Mouse (Mus musculus) layer of hippocampus, adult 11-12 months (tissue): Measurements from ENCODE around the gene Gm17581.
"Not testable (repeated sequence)": the region's sequence is repeated elsewhere in the genome, so short reads cannot be mapped to it uniquely, and the experiment has no call there.

Experiments used
- DNase-seq: peaks from one replicate; pipeline ENCODE4 v3.0.0; 2022; ENCODE audit warnings: low spot score

The Gm17581 gene

DNA sequence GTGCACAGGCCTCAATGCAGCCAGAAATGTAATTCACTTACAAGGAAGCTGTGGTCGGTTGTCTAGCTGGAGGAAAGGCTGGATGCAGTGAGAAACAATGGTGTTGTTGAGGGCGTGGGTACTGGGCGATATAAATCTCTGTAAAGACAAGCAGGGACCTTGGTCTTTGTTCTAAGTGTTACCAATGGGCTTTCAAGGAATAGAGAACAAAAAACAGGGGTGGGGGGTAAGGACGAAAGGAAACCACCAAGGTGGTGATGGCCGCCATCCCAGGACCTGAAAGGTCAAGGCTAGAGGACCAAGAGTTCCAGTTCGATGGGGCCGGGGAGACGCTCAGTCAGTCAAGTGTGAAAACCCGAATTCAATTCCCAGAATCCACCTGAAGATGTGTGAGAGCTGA lies 2.1 kb upstream of the Gm17581 start:
- DNase-seq: no peak

DNA sequence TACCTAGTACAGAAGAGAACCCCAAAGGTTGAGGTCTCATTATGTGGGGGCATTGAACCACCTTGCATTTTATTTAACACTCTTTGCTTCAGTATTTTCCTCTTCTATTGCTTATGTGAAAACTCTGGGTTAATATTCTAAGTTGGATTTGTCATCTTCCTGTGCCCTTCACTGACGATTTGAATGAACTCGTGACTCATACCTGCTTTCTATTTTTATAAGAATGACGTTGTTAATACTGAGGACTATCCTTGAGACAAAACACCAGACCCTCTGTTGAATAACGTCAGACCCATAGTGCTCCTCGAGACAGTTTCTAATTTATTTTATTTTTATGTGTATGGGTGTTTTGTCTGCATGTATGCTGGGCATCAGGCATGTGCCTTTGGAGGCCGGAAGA lies 1.3 kb upstream of the Gm17581 start:
- no peak for DNase-seq

- no peak for DNase-seq
These were observed 586 bp downstream of the Gm17581 start for GRCm38 (mm10) chr2:155735080-155735479.

DNA sequence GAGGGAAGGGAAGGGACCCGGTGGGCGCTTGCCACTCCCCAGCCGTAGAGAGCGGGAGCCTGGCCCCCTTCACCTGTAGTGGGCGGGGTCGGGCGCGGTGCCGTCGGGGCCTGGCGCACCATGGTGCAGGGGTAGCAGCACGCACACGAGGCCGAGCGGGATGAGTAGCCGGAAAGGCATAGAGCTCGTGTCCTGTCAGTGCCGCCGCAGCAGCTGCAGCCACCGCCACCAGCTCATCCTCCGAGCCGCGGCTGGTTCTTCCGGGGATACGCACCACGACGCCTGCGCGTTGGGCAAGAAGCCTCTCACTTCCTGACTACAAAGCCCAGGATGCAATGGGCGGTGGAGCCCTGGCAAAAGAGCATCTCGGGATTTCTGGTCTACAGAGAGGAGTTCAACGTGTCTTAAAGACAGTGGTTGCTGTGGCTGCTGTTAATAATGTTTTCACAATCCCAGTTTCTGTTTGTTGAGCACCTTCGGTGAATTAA lies 6.5 kb downstream of the Gm17581 start, which contains the start of gene Edem2:
Edem2 (minus strand) TSS at position 318 of the 488 bp plus-strand sequence.
- DNase-seq: peak; percentile 93

GRCm38 (mm10) chr2:155728742-155729141 lies 6.9 kb downstream of the Gm17581 start:
- no peak for DNase-seq

DNA sequence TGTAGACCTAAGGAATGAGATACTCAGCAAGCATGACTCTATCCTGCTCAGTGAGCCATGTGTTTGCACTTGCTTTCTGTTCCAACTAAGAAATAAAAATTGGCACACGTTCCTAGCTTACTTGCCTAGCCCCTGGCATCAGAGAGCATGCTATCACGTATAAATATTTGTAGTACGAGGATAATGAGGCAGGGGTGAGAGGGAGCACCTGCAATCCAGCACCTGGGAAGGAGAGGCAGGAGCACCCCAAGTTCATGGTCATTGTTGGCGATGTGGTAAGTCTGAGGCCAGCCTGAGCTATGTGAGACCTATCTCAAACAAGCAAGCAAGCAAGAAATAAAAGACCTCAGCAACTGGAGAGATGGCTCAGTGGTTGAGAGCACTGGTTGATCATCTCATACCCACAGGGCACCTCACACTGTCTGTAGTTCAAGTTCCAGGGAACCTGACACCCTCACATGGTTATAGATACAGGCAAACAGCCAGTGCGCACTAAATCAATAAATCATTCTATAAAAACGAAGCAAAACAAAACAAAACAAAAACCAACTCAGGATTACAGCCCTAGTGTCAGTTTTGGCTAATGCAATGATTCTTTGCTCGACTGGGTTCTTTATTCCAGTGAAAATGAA lies 7.8 kb downstream of the Gm17581 start:
- no peak for DNase-seq

- no peak for DNase-seq
These were observed 9.4 kb downstream of the Gm17581 start for GRCm38 (mm10) chr2:155726302-155726701.

DNA sequence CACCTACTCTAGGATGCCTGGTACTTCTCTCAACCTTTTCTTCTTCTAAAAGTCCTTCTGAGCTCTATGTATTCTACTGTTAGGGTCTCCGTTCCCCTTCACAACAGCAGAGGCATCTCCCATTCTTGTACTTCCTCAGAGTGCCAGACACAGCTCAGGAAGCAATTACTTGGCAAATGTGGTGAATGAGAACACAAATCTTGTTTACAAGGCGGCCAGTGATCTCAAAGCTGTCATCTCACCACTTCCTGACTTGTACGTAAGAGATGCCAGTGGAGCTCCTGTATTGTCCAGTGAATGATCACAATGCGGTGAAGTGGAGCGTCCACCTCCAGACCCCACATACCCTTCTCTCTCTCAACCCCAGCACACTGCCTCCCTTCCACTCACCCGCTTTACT lies 11.1 kb downstream of the Gm17581 start:
- no peak for DNase-seq

GRCm38 (mm10) chr2:155724036-155724435 lies 11.6 kb downstream of the Gm17581 start:
- no peak for DNase-seq

DNA sequence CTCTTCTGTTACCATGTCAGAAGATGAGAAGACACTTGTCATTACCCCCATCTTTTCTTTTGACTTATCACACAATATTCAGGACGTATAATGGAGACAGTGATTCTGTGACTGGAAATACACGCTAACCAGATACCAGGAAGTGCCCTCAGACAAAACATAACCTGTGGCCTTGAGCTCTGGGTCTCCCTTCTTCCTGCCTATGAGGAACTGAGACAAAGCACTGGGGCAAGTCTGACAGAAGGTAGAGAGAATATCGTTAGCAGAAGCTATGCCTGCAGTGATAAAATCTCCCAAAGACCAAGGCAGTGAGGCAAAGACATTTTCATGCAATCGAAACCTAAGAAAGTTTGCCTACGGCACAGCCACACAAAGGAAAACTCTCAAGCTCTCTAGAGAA lies 15.1 kb downstream of the Gm17581 start:
- DNase-seq: no peak

DNA sequence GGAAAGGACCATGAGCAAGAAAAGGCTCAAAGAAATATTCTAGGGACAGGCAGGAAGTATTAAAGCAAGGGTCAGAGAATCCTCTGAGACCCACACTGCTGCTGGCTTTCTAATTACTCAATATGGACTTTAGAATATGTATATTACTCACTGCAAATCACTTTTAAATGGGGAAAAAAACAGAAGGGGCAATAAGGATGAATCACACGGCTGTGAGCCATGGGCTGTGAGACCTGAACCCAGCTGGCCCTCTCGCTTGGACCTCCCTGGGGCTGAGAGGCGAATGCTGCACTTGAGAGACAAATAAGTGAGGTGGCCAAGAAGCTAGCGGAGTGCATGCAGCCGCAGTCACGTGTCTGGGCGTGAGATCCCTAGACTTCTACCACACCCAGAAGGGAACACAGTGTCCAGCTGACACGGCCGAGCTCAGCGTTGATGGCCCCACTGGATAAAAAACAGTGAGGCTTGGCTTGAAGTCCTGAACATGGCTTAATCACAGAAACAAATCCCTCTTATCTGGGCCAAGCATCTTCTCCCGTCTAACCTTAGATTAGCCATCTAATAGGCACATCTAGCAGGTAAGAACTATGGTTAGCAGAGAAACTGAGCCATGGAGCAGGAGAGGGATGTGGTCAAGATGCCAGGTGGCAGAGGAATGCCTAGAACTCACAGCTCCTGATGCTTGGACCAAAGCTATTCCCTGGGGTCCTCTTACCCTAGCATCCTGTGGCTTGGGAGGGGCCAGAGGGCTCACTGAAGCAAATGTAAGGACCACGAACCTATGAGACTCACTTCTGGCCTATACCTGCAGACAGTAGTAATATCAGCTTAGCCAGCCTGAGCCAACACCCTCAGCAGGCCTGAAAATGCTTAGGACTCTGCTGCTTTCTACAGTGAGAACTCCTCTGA lies 18.3 kb downstream of the Gm17581 start:
- DNase-seq: no peak

- no peak for DNase-seq
These were observed 25.1 kb downstream of the Gm17581 start for GRCm38 (mm10) chr2:155710557-155710956.

DNA sequence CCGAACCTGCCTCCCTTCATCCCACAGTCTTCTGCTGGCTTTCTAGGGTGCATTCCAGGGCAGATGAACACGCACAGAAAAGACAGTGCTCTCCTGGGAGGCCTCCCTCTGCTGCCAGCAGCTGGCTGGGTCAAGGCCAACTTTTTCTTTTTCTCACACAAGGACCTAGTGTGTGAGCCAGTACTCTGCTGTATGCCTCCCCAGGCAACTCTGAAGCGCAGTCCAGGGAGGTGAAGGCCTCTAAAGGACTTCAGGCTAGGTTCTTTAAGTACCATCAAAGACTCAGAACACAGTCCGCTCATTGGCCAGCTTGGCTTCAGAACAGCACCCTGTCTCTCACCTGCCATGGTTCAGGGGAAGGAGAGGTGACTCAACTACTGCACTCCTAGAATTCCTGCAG lies 28.4 kb downstream of the Gm17581 start:
- peak; percentile 64 for DNase-seq

DNA sequence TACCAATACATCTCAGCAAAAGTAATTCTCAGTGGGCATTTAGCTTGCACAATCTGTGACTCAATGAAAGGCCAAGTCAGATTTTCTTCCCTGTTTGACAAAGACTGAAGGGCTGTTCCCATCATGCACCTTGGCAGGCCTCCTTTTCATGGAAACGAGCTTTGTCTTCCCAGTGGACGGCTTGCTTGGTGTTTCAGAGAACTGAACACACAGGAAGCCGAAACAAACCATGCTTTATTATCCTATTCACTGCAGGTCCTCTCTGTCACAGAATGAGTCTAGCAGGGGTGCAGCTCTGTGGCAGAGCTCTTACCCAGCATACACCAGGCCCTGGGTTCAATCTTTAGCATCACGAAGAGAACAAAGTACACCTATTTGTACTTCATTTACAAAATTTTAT lies 32.0 kb downstream of the Gm17581 start:
- DNase-seq: no peak

- DNase-seq: no peak
These were observed 34.2 kb downstream of the Gm17581 start for GRCm38 (mm10) chr2:155701399-155701919.

DNA sequence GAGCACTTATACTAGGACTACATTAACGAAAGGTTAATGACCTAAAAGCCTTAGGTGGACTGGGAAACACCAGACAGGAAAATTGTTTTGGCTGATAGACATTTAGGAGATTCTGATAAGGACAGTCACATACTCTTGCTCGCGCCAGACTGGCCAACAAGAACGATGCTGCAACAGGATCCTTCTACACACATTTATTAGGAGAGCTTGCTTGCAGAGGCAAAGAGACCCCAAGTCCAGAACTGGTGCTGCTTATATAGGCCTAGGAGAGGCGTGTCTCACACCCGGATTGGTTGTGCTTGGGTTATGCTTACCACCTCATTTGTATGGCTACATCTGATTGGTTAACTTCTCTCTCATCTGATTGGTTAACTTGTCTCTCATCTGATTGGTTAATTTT lies 37.2 kb downstream of the Gm17581 start:
- not testable (repeated sequence) for DNase-seq

DNA sequence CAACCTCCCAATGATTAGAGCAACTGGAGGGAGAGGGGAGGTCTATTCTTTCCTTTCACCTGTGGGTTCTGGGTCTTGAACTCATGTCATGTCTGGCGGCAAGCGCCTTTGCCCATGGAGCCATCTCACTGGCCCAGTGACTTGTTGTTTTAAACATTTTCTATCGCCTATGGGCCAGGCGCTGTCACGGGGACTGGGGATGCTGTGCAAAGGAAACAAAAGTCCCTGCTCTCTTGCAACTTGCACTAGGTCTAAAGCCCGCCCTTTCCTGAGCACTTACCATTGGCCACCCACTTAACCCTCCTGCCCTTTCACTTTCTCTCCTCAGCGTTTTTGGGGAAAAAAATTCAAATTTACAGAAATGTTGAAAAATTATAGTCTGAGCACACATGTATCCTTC lies 38.8 kb downstream of the Gm17581 start:
- DNase-seq: no peak

DNA sequence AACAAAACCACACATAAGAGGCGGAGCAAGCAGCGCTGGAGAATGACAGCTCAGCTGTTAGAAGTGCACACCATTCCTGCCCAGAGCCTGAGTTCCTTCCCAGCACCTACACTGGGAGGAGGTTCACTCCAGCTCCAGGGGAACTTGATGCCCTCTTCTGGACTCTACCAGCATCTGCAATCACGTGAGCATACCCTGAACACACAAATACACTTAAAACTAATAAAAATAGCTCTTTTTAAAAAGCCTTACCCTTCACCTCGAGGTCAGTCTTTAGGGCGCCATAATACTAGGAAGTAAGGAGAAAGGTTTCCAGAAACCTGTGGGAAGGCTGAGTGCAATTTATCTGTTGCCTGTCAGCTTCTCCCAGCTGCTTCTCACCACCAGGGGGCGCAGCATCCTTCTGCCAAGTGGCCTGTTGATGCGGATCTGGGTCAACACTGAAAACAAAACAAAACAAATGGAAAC lies 39.5 kb downstream of the Gm17581 start:
- peak; percentile 89 for DNase-seq

DNA sequence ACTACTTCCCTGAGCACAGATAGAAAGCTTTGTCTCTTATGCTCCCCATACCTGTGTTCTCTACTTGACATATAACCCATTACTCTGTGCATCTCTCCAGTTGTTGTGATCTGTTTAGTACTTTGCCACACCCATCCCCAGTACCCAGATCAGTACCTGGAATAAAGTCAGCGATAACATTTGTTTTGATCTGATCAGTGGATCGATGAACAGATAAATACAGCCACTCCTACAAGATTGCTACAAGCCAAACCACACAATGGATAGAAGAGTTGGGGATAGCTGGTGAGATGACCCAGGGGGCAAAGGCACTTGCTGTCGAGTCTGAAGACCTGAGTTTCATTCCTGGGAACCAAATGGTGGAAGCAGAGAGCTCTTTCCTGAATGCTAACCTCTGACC lies 40.4 kb downstream of the Gm17581 start:
- DNase-seq: no peak

- DNase-seq: no peak
These were observed 41.1 kb downstream of the Gm17581 start for GRCm38 (mm10) chr2:155694564-155694963.

- DNase-seq: no peak
These were observed 42.5 kb downstream of the Gm17581 start for GRCm38 (mm10) chr2:155693136-155693535.

DNA sequence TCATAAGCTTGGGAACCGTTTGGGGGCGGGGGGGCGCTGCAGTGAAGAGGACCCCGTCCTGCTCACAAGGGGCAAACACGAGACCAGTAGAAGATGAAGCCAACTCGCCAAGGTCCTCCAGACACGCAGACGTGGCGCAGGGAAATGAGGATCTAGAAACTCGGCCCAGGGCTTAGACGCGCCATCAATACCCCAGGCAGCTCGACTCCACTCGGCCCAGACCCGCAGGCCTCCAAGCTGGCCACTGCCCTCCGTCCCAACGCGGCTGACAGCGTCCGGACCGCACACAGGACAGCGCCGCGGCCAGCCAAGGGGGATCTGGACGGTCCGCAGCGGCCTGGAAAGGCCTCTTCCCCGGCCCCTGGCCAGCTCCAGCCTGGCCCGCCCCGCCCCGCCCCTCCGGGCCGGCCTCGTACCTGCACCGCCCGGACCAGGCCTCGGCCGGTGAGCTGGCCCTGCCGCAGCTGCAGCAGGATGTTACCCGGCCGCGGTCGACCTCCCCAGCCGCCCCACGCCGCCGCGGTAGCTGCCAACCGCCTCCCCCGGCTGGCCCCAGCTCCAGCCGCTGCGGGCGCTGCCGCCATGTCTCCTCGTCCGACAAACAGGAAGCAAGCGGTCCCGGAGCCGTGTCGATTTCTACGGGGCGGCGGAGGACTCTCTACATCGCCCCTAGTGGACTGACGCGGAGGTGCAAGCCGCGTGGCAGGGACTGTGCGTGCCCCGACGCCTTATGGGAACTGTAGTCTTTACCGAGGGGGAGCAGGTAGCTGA lies 43.8 kb downstream of the Gm17581 start, which contains the start of gene Trpc4ap:
Trpc4ap (minus strand) TSS at position 662 of the 771 bp plus-strand sequence.
- peak; percentile 97 for DNase-seq
